Mouse (Mus musculus) left cerebral cortex, postnatal 25 days (tissue): ENCODE results near the gene Cebpe. TPM values are rescaled to one million over a fixed set of nuclear protein-coding genes. Genes with fewer than 3 reads are reported as not detected.

ENCODE experiments used
- DNase-seq, 2 experiments: peaks; one replicate each; pipeline ENCODE4 v3.0.0; 2022; ENCODE audit warnings: low spot score in 2 of 2, mixed read lengths in 1 of 2
- intact Hi-C: fragments of 180-260 bp; cut with DNase I; formaldehyde crosslinking; loops from one replicate; pipeline ENCODE4 v1.15.1; 2025
- total RNA-seq, 2 experiments: library from RNA; stranded (reverse); gene quantifications; 2 replicates each; pipeline ENCODE4 v1.2.3; 2021

Cebpe gene
- total RNA-seq, 2 experiments from 2014 or later: not detected

DNA sequence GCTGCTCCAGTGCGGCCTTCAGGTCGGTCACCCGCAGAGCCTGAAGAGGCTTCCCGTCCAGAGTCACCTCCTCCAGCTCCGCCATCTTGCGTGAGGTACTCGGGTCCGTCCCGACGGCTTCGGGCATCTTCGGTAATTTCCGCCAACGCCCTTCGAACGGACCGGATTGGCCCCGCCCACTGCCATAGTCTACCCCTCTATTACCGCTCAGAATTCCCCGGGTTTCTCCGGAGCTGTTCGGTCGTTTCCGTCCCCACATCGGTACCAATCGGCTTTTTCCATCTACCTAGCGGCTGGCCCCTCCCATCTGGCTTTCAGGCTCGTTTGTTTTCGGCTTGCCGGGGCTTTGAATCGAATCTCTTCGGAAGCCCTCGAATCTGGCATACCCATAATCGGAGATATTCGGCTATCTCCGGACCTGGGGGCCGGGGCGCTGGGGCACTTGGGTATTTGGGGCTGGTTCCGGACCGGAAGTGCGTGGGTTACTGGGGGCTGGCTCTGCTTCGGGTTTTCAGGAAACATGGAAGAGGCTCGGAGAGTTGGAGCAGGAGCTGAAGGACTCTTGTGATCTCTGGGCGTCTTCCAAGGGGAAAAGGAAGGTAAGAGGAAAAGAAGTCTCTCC is 25.3 kb downstream of the Cebpe start, which contains the start of gene Acin1:
Acin1 (minus strand) TSS at position 410 of the 622 bp plus-strand sequence.
- peak; percentile 100 for DNase-seq
- intact Hi-C loops: no loop called here

DNA sequence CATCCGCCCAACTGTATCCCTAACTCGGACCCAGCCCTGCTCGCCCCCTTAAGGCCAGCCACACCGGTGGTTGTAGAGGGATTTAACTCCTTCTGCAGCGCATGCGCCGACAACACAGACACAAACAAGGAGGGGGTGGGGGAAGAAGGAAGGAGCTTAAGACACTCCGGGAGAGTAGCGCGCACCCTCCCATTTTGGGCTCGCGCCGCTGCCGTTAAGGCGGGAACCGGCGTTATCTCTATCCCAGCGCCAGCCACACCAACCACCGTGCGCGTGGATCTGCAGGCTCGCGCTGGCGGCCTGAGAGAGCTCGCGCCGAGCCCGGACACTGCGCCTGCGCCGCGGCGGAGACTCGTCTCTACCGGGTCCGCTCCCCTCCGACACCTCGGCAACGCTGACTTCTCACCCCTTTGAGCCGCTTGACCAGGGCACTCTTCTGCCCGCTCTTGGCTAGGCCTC is 25.9 kb downstream of the Cebpe start, which contains the start of gene 1700123O20Rik:
1700123O20Rik (plus strand) TSS at position 154 of the 459 bp plus-strand sequence.
- intact Hi-C loops: no loop called here
- peak in 1 of 2 experiments; percentile 86 for DNase-seq

DNA sequence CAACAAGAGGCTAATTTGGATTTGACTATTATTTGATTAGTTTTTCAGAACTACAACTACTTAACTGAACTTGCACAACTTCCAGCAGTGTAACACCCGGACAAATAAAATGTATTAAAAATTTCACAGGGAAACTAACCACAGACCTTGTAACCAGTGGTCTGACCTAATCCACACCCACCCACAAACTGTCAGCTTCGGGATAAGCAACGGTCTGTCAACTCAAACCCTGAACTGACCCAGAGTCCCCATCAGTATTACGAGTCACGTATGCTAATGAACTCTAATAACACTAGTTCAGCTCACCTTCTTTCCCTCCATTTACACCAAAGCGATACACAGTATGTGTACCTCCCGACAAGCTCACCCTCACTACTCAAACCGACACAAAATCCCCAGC is 26.5 kb downstream of the Cebpe start:
- intact Hi-C loops: no loop called here

DNA sequence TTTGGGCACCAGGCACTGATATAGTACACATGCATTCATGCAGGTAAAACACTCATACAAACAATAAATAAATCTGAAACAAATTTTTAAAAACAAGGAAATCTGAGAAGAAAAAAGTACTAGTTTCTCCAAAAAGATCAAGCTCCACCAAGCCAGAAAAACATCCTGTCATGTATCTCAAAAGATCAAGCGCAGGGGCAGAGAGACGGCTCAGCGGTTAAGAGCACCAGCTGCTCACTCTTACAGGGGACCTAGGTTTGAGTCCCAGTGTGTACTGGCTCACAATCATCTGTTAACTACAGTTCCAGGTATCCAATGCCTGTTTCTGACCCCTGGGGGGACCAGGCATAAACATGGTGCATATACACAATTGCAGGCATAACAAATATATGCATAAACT is 29.6 kb downstream of the Cebpe start:
- no peak for DNase-seq
- intact Hi-C loops: no loop called here

More for the DNA sequence above, 26.5 kb downstream of the Cebpe start:
- no peak for DNase-seq

DNA sequence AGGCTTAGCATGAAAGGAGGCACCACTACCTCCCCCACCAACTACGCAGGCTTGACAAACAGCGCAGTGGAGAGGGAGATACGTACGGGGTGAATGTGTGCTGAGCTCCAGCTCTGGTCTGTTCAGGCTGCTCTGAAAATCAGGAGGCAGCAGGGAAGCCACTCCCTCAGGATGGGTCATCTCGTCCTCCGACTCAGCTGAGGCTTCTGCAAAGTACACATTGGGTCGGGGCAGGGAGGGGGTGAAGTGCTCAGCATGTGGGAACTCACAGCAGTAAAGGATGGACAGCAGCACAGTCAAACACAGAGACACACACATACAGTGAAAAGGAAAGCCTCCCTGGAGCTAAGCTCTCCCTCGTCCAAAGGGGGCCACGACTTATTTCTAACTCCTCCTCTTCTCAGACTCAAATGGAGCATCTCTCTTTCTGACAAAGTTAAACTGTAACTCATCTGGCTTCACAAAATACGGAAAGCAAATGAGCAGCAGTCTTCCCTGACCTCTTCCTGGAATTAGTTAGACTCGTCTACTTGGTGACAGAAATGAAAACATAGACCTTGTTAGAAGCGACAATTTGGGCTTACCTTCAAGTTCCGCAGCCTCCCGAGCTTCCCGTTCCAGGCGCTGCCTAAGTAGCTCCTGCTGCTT is 33.2 kb downstream of the Cebpe start:
- intact Hi-C loops: no loop called here
- DNase-seq: no peak

DNA sequence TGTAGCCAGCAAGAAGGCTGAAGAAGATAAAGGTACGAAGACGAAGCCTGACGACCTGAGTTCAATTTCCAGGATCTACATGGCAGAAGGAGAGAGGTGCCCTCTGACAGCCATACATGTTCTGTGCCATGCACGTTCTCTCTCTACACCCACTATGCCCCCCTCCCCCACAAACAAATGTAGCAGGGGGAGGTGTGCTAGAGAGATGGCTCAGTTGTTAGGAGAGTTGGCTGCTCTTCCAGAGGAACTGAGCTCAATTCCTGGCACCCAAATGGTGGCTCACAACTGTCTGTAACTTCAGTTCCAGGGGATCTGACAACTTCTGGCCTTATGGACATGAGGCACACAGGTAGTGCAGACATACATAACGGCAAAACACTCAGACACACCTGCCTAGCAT is 35.7 kb downstream of the Cebpe start:
- no peak for DNase-seq
- intact Hi-C loops: no loop called here

DNA sequence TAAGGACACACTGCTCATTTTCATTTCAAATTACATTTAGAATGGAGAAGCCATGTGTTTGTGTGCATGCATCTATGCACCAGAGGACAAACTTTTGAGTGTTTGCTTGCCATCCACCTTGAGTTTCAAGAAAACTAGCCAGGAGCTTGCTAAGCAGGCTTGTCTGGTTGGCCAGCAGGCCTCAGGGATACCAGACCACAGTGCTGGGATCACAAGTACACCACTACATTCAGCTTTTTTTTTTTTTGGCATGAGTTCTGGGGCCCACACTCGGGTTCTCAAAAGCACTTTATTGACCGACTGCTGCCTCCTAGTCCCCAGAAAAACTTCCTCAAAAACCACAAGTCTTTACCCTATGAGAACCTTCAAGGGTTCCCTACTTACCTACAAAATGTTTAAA is 37.7 kb downstream of the Cebpe start:
- no peak for DNase-seq
- intact Hi-C loops: no loop called here

DNA sequence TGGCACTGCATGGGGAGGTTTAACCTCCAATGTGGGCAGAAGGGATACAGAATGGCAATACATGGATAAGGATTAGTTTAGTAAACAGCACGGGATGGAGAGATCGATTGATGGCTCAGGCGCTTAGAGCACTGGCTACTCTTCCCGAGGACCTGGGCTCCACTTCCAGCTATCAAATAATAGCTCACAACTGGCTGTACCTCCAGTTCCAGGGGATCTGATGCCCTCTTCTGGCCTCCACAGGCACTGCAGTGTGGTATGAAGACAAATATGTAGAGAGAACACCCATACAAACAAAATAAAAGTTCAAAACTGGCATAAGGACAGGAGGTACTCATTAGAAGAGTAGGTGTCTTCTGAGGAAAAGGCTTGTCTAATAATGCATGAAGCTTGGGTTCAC is 42.6 kb downstream of the Cebpe start:
- intact Hi-C loops: no loop called here
- peak in 1 of 2 experiments; percentile 54 for DNase-seq

DNA sequence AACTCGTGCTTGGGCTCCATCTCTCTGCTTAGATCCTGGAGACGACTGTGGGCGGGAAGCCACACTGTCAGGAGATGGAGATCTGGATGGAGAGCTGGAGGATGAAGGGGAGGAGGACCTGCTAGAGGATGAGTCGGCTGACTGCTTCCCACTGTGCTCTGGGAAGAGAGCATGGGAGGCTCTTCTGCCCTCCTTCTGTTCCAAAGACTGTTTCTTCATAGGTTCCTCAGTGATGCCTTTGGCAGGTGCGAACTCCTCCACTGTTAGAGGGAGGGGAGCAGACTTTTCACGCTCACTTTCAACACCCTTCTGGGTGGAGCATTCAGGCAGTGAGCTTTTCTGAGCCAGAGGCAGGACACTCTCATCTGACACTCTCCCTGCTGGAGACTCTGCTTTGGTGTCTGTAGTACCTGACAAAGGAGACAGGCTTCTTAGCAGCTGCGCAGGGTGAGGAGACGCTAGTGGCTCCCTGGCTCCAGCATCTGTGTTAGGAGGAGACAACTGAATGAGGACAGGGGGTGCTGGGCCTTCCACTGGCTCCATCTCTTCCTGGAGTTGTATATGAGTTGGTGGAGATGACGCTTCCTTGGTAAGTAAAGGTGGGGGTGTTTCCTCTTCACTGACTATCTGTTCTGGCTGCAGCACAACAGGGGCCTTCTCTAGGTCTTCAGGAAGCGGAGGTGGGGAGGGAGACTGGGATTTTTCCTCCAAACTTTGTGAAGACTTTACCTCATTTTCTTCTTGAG is 47.3 kb downstream of the Cebpe start:
- intact Hi-C loops: no loop called here
- DNase-seq: peak; percentile 45 to 92

Other genes with a start within 250 kb of the Cebpe start
- 10 to 100 TPM; 20.6 to 26.9 TPM for gene Lrp10, start 248.0 kb downstream of the Cebpe start, total RNA-seq
- 1 to 10 TPM; 3.5 to 6.6 TPM for gene Rem2, start 236.1 kb downstream of the Cebpe start, total RNA-seq
- gene Prmt5, start 194.6 kb downstream of the Cebpe start, total RNA-seq: 10 to 100 TPM; 49.3 to 54.7 TPM
- 1 to 10 TPM; 1.9 TPM for gene Haus4, start 157.6 kb downstream of the Cebpe start, total RNA-seq
- gene Ajuba, start 134.6 kb downstream of the Cebpe start, total RNA-seq: 1 to 10 TPM; 1.6 to 2.1 TPM
- gene 4931414P19Rik, start 106.2 kb downstream of the Cebpe start, total RNA-seq: 10 to 100 TPM in 1 of 2 experiments, 1 to 10 TPM in 1; 8.9 to 10.4 TPM
- gene Psmb5, start 94.2 kb downstream of the Cebpe start, total RNA-seq: 100 to 1,000 TPM; 164 to 182 TPM
- gene Psmb11, start 90.7 kb downstream of the Cebpe start, total RNA-seq: under 1 TPM in 1 of 2 experiments, not detected in 1; 0.07 TPM
- not detected for gene Gm17606, start 71.2 kb downstream of the Cebpe start, total RNA-seq
- gene Cdh24, start 70.8 kb downstream of the Cebpe start, total RNA-seq: 10 to 100 TPM in 1 of 2 experiments, 1 to 10 TPM in 1; 8.0 to 11.1 TPM
- gene 1700123O20Rik, start 26.0 kb downstream of the Cebpe start, total RNA-seq: 10 to 100 TPM; 22.8 to 24.2 TPM
- gene Acin1, start 25.2 kb downstream of the Cebpe start, total RNA-seq: 100 to 1,000 TPM; 180 to 192 TPM
- gene Gm29776, start 13.3 kb downstream of the Cebpe start, total RNA-seq: under 1 TPM in 1 of 2 experiments, not detected in 1; 0.14 TPM
- gene Slc7a8, start 69.8 kb upstream of the Cebpe start, total RNA-seq: 10 to 100 TPM; 53.9 to 60.2 TPM
- gene Rnf212b, start 102.0 kb upstream of the Cebpe start, total RNA-seq: not detected
- gene Homez, start 158.8 kb upstream of the Cebpe start, total RNA-seq: 10 to 100 TPM; 17.7 to 23.0 TPM
- gene Ppp1r3e, start 165.4 kb upstream of the Cebpe start, total RNA-seq: 10 to 100 TPM; 13.5 to 16.4 TPM
- gene Bcl2l2, start 171.2 kb upstream of the Cebpe start, total RNA-seq: 100 to 1,000 TPM; 135 to 136 TPM
- gene Gm20521, start 171.3 kb upstream of the Cebpe start, total RNA-seq: 10 to 100 TPM in 1 of 2 experiments, 1 to 10 TPM in 1; 3.2 to 16.8 TPM
- gene Pabpn1, start 180.3 kb upstream of the Cebpe start, total RNA-seq: 100 to 1,000 TPM; 204 to 231 TPM
- gene Slc22a17, start 201.0 kb upstream of the Cebpe start, total RNA-seq: 100 to 1,000 TPM; 628 to 630 TPM
- gene Efs, start 214.0 kb upstream of the Cebpe start, total RNA-seq: 1 to 10 TPM; 7.4 to 8.1 TPM
- not detected for gene Il25, start 220.5 kb upstream of the Cebpe start, total RNA-seq
- gene Cmtm5, start 224.1 kb upstream of the Cebpe start, total RNA-seq: 10 to 100 TPM; 48.1 to 63.0 TPM